Mouse (Mus musculus) embryonic facial prominence, embryonic 13.5 days (tissue): ENCODE measurements around the gene Gm4631. TPM values are rescaled to one million over a fixed set of nuclear protein-coding genes. Genes with fewer than 3 reads are reported as not detected.
"Not testable (repeated sequence)": the region's sequence is repeated elsewhere in the genome, so short reads cannot be mapped to it uniquely, and the experiment has no call there.

Experiments used
- ATAC-seq: fragments of 200-750 bp; cut with Nextera tagmentation; 2 replicates; pipeline ENCODE4 v1.8.0; 2017; ENCODE audit warnings: low read depth; ENCODE audit not compliant: insufficient number of reproducible peaks, insufficient read depth, low FRiP score, low TSS enrichment
- H3K27ac ChIP-seq: fragments of 300-500 bp; sonication (generic); 2 replicates; pipeline ENCODE4 v1.5.1; 2015; ENCODE audit warnings: moderate library complexity, mild to moderate bottlenecking, inconsistent platforms
- H3K27me3 ChIP-seq: fragments of 300-500 bp; sonication (generic); 2 replicates; pipeline ENCODE4 v1.6.1; 2015; ENCODE audit warnings: mild to moderate bottlenecking, inconsistent platforms
- H3K36me3 ChIP-seq: fragments of 300-500 bp; sonication (generic); 2 replicates; pipeline ENCODE4 v1.6.1; 2015; ENCODE audit warnings: mild to moderate bottlenecking, inconsistent platforms
- H3K4me1 ChIP-seq: fragments of 300-500 bp; sonication (generic); 2 replicates; pipeline ENCODE4 v1.6.1; 2015; ENCODE audit warnings: inconsistent platforms
- H3K4me2 ChIP-seq: fragments of 300-500 bp; sonication (generic); 2 replicates; pipeline ENCODE4 v1.6.1; 2015; ENCODE audit warnings: moderate library complexity, mild to moderate bottlenecking, inconsistent platforms
- H3K4me3 ChIP-seq: fragments of 300-500 bp; sonication (generic); 2 replicates; pipeline ENCODE4 v1.5.1; 2015; ENCODE audit warnings: mild to moderate bottlenecking, inconsistent platforms
- H3K9ac ChIP-seq: fragments of 300-500 bp; sonication (generic); 2 replicates; pipeline ENCODE4 v1.6.1; 2015; ENCODE audit warnings: mild to moderate bottlenecking, inconsistent platforms
- H3K9me3 ChIP-seq: fragments of 300-500 bp; sonication (generic); 2 replicates; pipeline ENCODE4 v1.6.1; 2016; ENCODE audit warnings: inconsistent platforms
- WGBS: fragments of 180-500 bp; shearing (Covaris S2); methylation state at CpG from one replicate; pipeline ENCODE4 v1.1.7; 2015; ENCODE audit warnings: mixed read lengths; 5-methylcytosine and 5-hydroxymethylcytosine counted together
- polyA plus RNA-seq: library from polyadenylated mRNA; unstranded; fragments of >200 nt; fragmentation: Nextera tagmentation; extraction: Ambion mirVana; gene quantifications from 2 replicates; pipeline ENCODE4 v1.2.1, GENCODE M21; 2015

Gm4631 gene
- polyA plus RNA-seq = 23.1 and 24.8 TPM in 2 replicates

- not testable (repeated sequence) for H3K36me3 ChIP-seq, ATAC-seq, H3K9me3 ChIP-seq, H3K4me1 ChIP-seq, H3K4me2 ChIP-seq, H3K27me3 ChIP-seq, H3K9ac ChIP-seq, H3K4me3 ChIP-seq, H3K27ac ChIP-seq
- no CpG with 5 or more reads among the region's 8 CpGs for WGBS
Observed at GRCm38 (mm10) chr2:175338097-175338496, at the start of gene Gm4631. Gene Gm4631, minus strand, starts transcription at chr2:175338197.

- no CpG with 5 or more reads among the region's 6 CpGs for WGBS
Observed at GRCm38 (mm10) chr2:175372136-175372535, 34.1 kb upstream of the Gm4631 start, which contains the start of gene Zfp968. Gene Zfp968, plus strand, starts transcription at chr2:175372436.

GRCm38 (mm10) chr2:175274825-175275224, 63.2 kb downstream of the Gm4631 start, which contains the start of gene Gm14440:
Gene Gm14440, plus strand, starts transcription at chr2:175275125.
- WGBS = no CpG with 5 or more reads among the region's 6 CpGs
- not testable (repeated sequence) for H3K27me3 ChIP-seq, H3K4me3 ChIP-seq, H3K27ac ChIP-seq, H3K9ac ChIP-seq, H3K36me3 ChIP-seq, H3K9me3 ChIP-seq, H3K4me1 ChIP-seq, H3K4me2 ChIP-seq, ATAC-seq

More at GRCm38 (mm10) chr2:175372136-175372535, 34.1 kb upstream of the Gm4631 start, which contains the start of gene Zfp968:
- H3K9me3 ChIP-seq, H3K9ac ChIP-seq, H3K4me3 ChIP-seq, H3K4me2 ChIP-seq, H3K27me3 ChIP-seq, ATAC-seq, H3K27ac ChIP-seq, H3K36me3 ChIP-seq, H3K4me1 ChIP-seq: not testable (repeated sequence)

Other genes starting within 250 kb of the Gm4631 start
- 6.8 and 8.5 TPM in 2 replicates for gene Gm14399, start 196.2 kb downstream of the Gm4631 start, polyA plus RNA-seq
- gene Gm14443, start 162.3 kb downstream of the Gm4631 start, polyA plus RNA-seq = 1.8 and 2.0 TPM in 2 replicates
- gene Gm14391, start 131.3 kb downstream of the Gm4631 start, polyA plus RNA-seq = 4.2 and 9.3 TPM in 2 replicates
- 0.49 and 4.6 TPM in 2 replicates for gene Gm14440, start 63.1 kb downstream of the Gm4631 start, polyA plus RNA-seq
- gene Zfp968, start 34.2 kb upstream of the Gm4631 start, polyA plus RNA-seq = 5.0 and 6.5 TPM in 2 replicates
- 11.0 and 12.3 TPM in 2 replicates for gene Gm4724, start 97.6 kb upstream of the Gm4631 start, polyA plus RNA-seq
- gene Zfp965, start 131.8 kb upstream of the Gm4631 start, polyA plus RNA-seq = 7.1 and 8.0 TPM in 2 replicates